Mouse (Mus musculus): ENCODE data around the gene Maml3.

Maml3 gene

DNA sequence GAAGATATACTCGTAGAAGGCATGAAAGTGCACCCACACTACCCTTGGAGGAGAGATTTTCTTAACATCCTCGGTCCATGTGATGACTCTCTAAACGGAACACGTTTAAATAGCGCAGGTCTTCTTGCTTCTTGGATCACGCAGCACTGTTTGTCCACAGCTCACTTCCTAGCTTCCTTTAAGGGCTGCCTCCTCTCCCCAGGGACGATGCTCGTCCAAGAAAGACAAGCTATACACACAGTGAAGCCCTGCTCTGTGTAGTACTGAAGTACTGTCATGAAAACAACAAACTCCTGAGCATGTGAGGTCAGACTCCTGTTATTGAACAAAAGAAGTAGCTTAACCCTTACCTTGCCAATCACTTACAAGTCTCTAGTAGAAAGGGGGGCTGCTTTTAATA, 192.7 kb downstream of the Maml3 start:
- DNase-seq (ENCODE audit: low spot score), result no peak

DNA sequence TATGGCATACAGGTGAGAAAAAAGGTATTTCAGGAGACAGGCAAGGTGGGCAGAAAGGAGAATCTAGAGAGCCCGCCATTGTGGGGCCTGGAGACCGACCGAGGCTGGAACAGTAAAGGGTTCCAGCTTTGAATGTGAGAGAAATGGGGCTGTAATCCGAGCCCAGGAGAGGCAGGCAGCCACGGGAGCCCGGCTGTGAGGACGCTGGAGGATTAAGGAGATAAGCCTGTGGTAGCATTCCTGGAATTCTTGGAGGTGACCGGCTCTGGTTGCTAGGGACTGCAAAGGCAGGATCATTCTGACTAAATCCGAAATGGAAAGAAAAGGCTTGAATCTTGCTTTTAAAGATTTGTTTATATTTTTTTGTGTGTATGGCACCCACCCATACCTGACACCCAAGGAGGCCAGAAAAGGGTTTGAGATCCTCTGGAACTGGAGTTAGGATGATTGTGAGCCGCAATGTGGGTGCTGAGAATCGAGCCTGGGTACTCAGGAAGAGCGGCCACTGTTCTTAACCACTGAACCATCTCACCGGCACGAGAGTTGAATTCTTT, 196.4 kb downstream of the Maml3 start:
- DNase-seq (ENCODE audit: low spot score), result no peak

DNA sequence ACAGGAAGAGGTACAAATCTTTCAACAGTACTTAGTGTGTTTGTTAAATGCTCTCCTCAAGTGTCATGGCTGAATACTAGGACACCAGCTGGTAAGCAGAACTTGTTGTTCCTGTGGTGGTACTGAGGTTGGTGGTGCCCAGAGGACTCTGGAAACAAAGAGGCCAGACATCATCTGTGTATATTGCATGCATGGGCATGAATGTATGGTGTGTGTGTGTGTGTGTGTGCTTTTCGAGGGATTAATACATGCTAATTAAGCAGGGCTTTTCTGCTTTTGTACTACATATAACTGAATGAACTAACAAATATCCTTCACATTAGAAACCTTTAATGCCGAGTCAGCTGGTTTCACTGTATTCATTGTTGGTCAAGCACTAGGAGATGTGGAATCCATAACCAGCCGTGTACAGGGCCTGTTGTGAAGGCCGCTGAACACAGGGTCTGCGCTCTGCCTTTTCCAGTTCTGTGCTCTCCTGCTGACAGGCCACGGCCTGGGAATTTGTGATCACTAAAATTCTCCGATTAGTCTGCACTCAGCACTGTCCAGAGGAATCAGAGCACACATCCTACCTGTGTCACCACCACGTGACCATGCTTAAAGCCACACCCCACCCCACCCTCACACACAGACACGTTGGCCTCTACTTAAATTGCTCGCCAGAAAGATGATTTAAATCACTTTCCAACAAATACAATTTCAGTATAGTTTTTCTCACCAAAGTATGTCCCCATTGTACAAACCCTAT, 197.6 kb downstream of the Maml3 start:
- DNase-seq (ENCODE audit: low spot score), result no peak

DNA sequence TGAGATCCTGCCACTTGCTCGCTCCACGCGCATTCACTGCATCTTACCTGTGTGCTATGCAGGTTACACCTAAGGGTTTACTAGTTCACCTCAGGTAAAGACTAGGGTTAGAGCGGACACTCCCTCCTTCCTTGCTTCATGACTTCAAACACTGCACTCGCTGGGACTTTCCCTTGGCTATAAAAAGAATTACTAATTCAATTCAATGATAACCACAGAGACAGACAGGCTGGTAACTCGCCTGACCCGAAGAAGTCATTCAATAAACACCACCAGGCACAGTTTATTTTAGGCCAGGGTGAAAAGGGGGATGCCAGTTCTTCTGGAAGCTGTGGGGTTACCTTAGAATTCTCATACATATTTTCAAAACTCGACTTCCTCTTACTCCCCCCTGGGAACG, 199.0 kb downstream of the Maml3 start:
- DNase-seq (ENCODE audit: low spot score), result no peak

DNA sequence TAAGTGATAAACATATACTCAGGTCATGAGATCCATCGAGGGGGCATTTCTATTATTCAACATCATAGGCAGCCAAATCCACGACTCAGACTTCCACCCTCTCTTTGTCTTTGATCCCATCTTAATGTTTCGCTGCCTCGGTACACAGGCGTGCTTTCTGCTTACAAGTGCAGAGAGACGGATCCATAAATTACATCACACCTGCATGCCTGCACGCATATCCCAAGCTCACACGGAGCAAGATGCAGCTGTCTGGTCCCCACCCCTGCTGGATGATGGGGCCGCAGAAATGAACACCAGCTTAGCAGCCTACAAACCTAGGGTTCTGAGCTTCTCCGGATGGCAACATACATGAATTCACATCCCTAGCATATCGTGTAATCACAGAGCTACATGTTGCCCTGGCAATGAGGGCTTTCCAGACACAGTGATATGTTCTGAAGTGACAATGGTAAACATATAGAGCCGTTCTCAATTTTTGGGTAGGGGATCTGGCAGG, 200.5 kb downstream of the Maml3 start:
- no peak for DNase-seq (ENCODE audit: low spot score)

DNA sequence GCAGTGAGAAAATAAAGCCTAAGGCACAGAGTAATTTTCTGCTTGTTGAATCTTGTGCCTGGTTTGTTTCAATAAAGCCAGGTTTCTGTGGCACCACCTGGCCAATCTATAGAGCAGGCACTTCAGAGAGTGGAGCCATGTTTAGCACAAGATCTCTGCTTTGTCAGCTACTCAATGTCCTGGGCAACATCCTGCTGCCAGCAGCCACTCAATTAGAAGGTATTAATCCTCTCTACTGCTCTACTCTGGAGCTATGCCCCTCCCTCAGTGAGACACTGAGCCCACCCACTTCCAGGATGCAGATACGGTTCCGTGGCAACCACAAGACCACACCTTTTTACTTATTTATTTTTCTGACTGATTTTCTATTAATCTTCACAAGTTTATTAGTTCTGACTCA, 203.7 kb downstream of the Maml3 start:
- DNase-seq (ENCODE audit: low spot score), result no peak

DNA sequence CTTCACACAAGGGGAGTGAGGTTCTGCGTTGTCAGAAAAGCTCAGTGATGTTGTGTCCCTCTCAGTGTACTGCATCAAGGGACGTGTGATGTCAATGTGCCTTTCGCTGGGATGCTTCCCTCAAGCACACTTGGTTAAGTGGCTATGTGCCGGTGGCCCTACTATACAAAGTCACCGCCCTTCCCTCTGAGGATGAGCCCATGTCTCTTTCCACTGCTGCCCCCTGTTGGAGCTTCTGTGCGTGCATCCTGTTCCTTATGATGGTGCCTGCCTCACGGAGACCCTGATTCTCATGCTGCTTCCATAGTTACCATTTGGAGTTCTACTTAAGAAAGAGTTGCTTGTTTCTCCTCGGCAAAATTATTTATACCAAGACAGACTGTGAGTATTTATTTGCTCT, 210.4 kb downstream of the Maml3 start:
- no peak for DNase-seq (ENCODE audit: low spot score)

DNA sequence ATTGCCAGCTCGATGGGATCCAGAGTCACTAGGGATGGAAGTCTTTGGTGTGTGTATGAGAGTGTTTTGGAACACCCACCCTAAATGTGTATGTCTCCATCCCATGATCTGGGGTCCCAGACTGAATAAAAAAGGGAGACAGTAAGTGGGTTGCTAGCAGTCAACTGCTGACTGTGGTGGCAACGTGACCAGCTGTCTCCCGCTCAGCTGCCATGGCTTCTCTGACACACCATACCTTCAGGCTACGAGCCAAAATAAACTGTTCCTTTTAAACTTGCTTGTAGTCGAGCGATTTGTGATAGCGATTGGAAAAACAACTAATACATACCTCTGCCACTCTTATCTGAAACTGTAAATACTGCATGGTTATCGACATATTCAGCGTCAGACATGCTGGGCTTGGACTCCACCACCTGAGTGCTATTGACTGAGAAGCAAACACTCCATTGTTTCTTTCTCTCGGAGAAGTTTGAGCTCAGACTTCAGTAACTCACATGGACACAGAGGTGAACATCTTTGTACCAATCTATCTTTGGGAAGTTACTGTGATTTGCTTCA, 213.2 kb downstream of the Maml3 start:
- DNase-seq (ENCODE audit: low spot score), result no peak

DNA sequence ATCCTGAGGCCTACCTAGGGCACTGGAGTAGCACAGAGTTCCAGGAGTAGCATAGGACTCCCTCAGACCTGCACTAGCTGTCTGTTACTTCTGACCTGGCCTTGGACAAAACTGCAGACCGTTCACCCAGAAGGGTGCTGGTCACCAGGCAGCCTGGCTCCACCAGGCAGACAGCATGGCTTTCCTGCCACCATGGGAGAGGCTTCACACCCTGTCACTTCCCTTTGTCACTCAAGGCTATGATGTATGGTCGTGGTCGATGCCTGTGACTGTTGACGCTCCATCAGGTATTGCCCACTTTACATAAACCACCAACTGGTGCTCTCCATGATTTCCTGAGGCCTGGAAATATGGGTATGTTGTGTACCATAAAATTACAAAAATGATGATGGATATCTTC, 214.7 kb downstream of the Maml3 start:
- no peak for DNase-seq (ENCODE audit: low spot score)

DNA sequence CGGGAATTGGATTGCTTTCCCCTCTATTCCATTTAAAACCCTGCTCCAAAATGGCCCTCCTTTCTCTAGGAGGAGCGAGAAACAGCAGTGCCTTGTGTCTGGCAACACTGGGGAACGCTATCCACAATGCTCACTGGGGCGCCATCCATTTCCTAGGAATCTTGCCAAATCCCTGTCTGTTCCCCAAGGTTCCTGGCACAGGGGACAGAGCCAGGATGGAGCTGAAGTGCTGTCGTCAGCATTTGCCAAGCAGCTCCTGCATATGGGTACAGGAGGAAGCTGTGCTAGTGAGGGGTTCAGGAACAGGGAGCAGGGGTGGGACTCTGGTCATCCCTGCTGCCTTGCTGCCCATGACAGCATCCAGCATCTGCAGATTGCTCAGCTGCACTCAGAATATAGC, 215.1 kb downstream of the Maml3 start:
- no peak for DNase-seq (ENCODE audit: low spot score)

DNA sequence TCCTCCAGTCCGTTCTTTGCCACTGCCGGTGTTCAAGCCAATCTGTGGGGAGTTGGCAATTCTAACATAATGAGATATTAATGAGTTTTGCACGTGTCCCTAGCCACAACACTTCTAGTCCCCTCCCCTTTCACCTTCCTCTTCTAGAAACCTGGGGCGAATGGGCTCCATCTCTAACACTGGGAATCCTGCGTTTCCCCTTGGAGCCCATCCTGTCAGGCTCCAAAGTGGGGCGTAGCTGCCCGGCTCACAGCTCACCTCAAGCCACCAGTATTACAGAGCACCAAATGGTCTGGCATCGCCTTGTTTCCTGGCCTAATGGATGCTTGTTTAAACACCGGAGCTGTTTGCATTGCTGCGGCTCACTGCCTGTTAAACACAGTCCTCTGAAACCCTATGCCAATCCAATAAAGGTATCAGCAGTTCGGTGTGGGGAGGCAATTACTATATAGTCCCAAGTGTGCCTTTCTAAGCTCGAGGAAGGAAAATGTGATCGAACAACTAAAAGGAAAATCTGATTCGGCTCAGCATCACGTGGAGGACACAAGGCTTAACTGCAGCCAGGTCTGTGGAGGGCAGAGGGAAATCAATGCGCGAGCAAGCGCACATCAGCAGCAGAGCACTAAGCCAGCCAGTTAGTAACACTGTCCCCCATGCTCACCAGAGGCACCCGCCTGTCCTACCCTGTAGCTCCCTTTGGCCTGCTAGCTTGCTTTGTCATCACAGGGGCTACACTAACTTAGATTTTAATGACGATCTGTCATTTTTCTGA, 216.0 kb downstream of the Maml3 start:
- DNase-seq (ENCODE audit: low spot score), result no peak

DNA sequence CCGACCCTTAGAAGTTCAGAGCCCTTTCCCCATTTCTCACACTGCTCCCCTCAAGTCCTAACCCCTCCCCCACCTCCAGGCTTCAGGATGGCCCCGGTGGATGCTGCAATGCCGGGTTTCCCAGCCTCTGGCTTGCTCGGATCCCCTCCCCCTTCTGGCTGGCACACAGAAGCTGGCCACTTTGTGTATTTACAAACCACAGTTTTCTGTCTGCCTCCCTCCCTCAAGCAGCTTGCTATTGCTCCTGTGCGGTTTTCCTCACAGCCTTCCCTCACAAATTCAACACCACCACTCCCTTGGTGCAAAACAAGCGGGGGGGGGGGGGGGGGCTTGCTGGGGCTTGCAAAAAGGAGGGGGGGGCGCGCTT, 216.6 kb downstream of the Maml3 start:
- no peak for DNase-seq (ENCODE audit: low spot score)

DNA sequence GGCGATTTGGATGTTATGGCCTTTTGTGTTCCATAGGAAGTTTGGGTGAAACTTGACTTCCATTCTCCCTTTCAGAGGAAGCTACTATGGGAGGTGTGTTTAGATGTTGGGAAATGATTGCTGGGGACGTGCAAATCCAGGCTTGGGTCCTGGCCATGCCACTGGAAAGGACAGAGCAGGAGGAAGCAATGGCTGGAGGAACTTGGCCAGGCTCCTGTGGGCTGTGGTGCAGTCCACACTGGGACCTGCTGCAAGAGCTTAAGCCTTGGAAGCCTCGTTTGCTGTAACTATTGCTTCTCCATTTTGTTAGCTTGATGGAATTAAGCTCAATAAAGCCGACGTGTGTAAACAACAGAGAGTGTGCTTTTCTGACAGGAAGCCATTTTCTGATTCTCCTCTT, 219.0 kb downstream of the Maml3 start:
- no peak for DNase-seq (ENCODE audit: low spot score)

DNA sequence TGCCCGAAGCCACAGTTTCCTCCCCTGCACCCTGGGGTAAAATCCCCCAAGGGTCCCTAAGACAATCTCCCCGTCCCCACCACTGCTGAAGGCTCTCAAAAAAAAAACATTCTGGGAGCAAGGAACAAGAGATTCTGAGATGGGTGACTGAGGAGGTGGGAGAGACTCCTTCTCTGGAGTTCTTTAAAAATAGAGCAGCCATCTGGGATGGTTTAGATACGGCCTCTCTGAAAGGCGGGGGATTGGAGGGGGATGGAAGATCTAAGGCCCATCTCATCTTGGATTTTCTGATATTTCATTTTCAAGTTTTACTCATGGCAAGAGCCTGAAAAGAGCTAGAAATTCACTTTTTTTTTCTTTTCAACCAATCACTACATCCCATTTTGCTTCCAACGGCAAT, 219.4 kb downstream of the Maml3 start:
- DNase-seq (ENCODE audit: low spot score), result no peak

DNA sequence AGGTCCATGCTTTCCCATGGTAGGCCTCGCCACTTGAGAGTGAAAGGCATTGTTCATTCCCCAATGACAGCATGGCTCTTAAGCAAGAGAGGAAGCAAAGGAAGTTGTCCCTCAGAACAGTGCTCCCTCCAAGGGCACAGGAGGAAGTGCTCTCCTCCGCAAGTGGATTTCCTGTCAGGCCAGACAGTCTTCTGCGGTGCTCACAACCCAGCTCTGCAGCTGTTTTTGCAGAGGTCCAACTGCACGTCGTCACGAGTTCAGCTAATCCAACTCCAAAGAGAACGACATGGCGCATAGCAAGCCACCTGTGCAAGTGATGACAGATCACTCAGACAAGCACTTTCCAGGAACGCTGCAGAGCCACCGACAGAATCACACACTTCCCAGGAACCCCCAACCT, 222.9 kb downstream of the Maml3 start:
- DNase-seq (ENCODE audit: low spot score), result no peak

DNA sequence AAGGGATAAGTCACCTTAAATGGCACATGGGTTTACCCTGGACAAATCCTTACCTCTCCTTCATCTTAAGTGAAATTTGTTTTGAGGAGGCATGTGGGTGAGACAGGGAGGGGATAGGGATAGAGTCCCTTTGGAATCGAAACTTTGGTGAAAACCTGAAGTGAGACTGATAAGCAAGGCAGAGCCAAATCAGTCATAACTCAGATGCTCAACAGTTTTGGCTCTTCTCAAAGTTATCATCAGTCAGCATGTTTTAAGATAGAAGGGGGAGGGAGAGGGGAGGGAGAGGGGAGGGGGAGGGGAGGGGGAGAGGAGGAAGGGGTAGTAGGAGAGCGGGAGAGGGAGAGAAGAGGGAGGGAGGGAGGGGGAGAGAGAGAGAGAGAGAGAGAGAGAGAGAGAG, 223.5 kb downstream of the Maml3 start:
- no peak for DNase-seq (ENCODE audit: low spot score)

DNA sequence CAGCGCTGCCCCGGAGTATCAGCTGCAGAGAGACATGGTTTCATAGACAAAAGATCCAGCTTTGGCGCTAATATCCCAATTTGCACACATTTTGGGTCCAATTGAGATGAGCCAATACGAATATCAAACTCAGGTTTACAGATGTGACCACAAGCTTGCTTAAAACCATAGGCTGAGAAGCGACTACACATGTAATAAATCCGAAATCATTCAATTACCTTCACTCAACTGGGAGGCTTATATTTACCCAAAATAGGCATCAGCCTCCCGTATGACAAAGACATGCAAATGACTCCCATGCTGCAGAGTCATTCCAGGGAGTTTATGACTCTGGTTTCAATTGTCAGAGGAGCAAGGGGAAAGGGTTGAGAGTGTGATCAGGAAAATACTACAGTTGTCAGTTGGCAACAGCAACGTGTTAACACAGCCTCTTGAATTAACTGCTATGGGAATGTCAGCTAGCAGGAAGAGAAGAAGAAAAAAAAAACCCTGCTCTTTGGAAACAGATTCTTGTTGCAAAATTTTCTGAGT, 224.3 kb downstream of the Maml3 start:
- no peak for DNase-seq (ENCODE audit: low spot score)

DNA sequence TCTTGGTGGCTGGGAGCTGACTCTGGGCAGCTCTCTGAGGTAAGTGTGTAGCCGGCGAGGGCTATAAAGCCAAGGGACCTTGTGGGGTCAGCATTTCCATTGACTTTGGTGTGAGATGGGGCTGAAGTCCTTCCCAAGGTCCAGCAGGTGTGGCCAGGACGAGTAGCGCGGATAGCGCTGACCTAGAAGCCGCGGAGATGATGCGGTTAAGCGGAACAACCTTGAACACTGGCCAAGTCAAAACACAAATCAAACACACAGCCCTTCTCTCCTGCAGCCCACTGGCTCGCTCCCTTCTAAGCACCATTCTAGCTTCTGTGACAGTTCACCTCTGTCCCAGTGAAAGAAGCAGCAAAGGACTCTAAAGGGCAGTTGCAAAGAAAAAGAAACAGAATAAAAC, 225.7 kb downstream of the Maml3 start:
- DNase-seq (ENCODE audit: low spot score), result no peak

DNA sequence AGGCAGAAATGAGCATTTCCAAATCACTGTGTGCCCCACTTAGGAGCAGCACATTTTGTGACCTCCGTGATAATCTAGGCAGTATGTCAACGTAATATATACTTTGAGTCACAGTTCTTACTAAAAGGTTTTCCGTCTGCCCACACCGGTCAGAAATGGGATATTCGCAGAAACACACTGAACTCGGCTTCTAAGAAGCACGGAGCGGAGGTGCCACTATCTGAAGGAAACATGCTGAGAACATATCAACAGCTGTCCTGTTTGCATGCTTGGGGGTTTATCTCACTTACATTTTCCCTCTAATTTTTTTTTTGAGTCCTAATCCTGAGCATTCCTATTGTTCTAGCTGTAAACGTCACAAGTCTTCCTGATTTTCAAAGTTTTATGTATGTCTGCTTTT, 226.3 kb downstream of the Maml3 start:
- no peak for DNase-seq (ENCODE audit: low spot score)

DNA sequence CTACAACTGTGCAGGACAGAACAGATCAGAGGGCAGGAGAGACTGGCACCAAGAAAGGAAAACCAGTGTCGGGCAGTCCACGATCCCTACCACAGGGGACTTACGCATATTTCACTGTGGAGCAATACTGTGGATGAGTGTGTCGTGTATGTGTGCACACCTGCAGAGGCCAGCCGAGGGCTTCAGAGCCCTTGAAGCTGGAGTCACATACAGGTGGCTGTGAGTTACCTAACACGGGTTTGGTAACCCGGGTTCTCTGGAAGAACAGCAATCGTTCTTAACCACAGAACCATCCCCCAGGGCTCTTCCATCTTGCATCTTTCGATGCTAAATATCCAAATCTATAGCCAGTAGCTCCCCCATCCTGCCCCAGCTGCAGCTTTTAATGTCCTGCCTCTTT, 228.1 kb downstream of the Maml3 start:
- no peak for DNase-seq (ENCODE audit: low spot score)

DNA sequence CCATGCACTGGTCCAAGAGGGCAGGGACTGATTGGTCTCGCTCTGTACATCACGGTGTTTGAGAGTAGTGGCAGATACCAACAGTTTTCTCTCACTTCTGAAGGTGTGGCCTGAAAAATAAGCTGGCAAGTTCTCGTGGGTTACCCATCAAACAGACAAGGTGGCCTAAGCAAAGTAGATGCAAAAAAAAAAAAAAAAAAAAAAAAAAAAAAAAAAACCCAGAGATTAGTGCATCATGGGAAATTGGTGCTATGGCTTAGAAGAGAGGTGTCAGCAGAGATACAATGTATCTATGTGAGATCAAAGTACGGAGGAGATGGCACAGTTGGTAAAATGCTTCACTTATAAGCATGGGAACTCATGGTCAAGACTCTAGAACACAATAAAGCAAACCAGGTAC, 229.2 kb downstream of the Maml3 start:
- no peak for DNase-seq (ENCODE audit: low spot score)

DNA sequence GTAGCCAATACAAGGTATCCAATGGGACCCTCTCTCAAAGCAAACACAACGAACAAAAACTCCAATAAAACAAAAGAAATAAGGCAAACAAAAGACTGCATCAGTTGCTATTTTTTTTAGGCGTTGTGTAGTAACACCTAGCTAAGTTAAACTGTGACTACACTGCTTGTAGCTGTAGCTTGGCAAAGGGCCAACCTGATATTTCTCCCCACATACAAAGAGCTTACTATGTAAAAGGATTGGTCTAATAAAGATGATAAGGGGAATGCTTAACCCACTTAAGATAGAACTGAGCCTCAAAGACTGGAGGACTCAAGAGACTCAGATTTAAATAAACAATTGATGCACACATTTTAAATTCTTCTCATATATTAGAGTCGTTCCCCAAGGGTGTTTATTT, 230.6 kb downstream of the Maml3 start:
- no peak for DNase-seq (ENCODE audit: low spot score)

DNA sequence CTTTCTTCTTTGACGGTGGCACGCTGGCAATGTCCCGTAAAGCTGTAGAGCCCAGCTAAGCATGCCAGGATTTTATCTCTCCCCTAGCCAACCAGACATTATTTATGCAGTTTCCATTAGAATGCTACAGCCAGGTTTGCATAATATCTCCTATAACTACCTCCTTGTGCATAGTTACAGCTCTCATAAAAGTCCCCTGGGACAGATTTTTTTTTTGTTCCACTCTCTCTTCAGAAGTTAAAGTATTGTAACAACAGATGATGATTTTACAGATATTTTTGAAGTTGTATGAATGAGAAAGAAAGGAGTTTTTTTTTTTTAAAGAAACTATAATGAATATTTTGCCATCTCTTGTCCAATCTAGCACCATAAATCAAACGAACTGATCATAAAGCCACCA, 232.1 kb downstream of the Maml3 start:
- DNase-seq (ENCODE audit: low spot score), result no peak

Data from spleen, adult 12 weeks (tissue).